Mouse (Mus musculus) liver, adult 2 months (tissue): ENCODE data around the gene D10Jhu81e. TPM values are rescaled to one million over a fixed set of nuclear protein-coding genes. Genes with fewer than 3 reads are reported as not detected.
A peak's percentile ranks its signal among the peaks of the same experiment; 100 is the strongest.
"Not testable (repeated sequence)": the region's sequence is repeated elsewhere in the genome, so short reads cannot be mapped to it uniquely, and the experiment has no call there.

Experiments used
- DNase-seq: peaks from one replicate; pipeline ENCODE4 v3.0.0-alpha.2; 2011; ENCODE audit warnings: low read depth, low spot score; ENCODE audit errors: extremely low read depth
- H3K27ac ChIP-seq: fragments of 200-500 bp; replicated peaks from 2 replicates; pipeline ENCODE4 v1.5.1; 2012; ENCODE audit warnings: low read depth, mild to moderate bottlenecking, control low read depth, inconsistent platforms, low read length; ENCODE audit not compliant: insufficient read depth
- H3K27me3 ChIP-seq: fragments of 200-500 bp; 2 replicates; pipeline ENCODE4 v1.6.1; 2012; ENCODE audit warnings: mild to moderate bottlenecking, moderate library complexity, low read length, inconsistent platforms; ENCODE audit not compliant: control insufficient read depth, insufficient read depth
- H3K36me3 ChIP-seq: fragments of 200-500 bp; 2 replicates; pipeline ENCODE4 v1.6.1; 2012; ENCODE audit warnings: low read length, inconsistent platforms; ENCODE audit not compliant: control insufficient read depth, insufficient read depth
- H3K4me1 ChIP-seq: fragments of 200-500 bp; 2 replicates; pipeline ENCODE4 v1.6.1; 2011; ENCODE audit warnings: low read length; ENCODE audit not compliant: control insufficient read depth, insufficient read depth
- H3K4me3 ChIP-seq: fragments of 200-500 bp; 2 replicates; pipeline ENCODE4 v1.5.1; 2011; ENCODE audit warnings: low read depth, mild to moderate bottlenecking, control low read depth, low read length, moderate library complexity; ENCODE audit not compliant: insufficient read depth
- H3K79me2 ChIP-seq: fragments of 200-500 bp; 2 replicates; pipeline ENCODE4 v1.6.1; 2012; ENCODE audit warnings: inconsistent platforms, mild to moderate bottlenecking, low read length, moderate library complexity; ENCODE audit not compliant: control insufficient read depth, insufficient read depth
- H3K9ac ChIP-seq: fragments of 200-500 bp; 2 replicates; pipeline ENCODE4 v1.6.1; 2012; ENCODE audit warnings: low read depth, mild to moderate bottlenecking, control low read depth, inconsistent platforms, low read length
- CTCF ChIP-seq: fragments of 200-500 bp; IDR thresholded peaks from 2 replicates; pipeline ENCODE4 v1.5.1; 2011; ENCODE audit warnings: low read depth, low read length, control low read depth
- POLR2A ChIP-seq: fragments of 200-500 bp; IDR thresholded peaks from 2 replicates; pipeline ENCODE4 v1.6.1; 2011; ENCODE audit warnings: low read length, control low read depth; ENCODE audit not compliant: insufficient read depth; ENCODE audit errors: extremely low read depth
- WGBS: fragments of 180-500 bp; shearing (Covaris S2); methylation state at CpG from one replicate; pipeline ENCODE4 v1.1.7; 2018; 5-methylcytosine and 5-hydroxymethylcytosine counted together
- polyA plus RNA-seq: library from polyadenylated mRNA; depleted of rRNA; stranded (reverse); fragments of >200 nt; gene quantifications from 2 replicates; pipeline ENCODE4 v1.2.3, GENCODE M21; 2012
- total RNA-seq: library from RNA; depleted of rRNA; stranded (reverse); fragments of >200 nt; gene quantifications from 2 replicates; pipeline ENCODE4 v1.2.3, GENCODE M21; 2014

The D10Jhu81e gene
- total and polyA plus RNA-seq, 2 experiments: 143 to 274 TPM

- peaks cover 20% of the 10 kb centered on the region; the same call in 1 of the 2 replicates for H3K36me3 ChIP-seq
- H3K27ac ChIP-seq: no peak overlapping the region
- no peak for TF ChIP-seq POLR2A
- no peak for TF ChIP-seq CTCF
- no peaks in the 10 kb centered on the region for H3K27me3 ChIP-seq
- H3K4me1 ChIP-seq: peaks cover 3% of the 10 kb centered on the region
- 87% methylated on average over 4 of the region's 4 CpGs for WGBS
- H3K4me3 ChIP-seq: no peak overlapping the region
- no peak for DNase-seq
- no peak overlapping the region for H3K9ac ChIP-seq
- no peaks in the 10 kb centered on the region for H3K79me2 ChIP-seq
These were observed 31.6 kb upstream of the D10Jhu81e start for GRCm38 (mm10) chr10:78201182-78201581.

GRCm38 (mm10) chr10:78192933-78193332, 23.4 kb upstream of the D10Jhu81e start:
- H3K27ac ChIP-seq: no peak overlapping the region
- no peaks in the 10 kb centered on the region for H3K27me3 ChIP-seq
- DNase-seq: no peak
- WGBS: 88% methylated on average over 5 of the region's 5 CpGs
- H3K36me3 ChIP-seq: peaks cover 35% of the 10 kb centered on the region
- H3K79me2 ChIP-seq: no peaks in the 10 kb centered on the region
- H3K4me3 ChIP-seq: no peak overlapping the region
- H3K4me1 ChIP-seq: peaks cover 2% of the 10 kb centered on the region
- no peak overlapping the region for H3K9ac ChIP-seq
- TF ChIP-seq POLR2A: no peak
- no peak for TF ChIP-seq CTCF

- WGBS: 94% methylated on average over 4 of the region's 4 CpGs
- H3K4me1 ChIP-seq: peaks cover 13% of the 10 kb centered on the region
- H3K27ac ChIP-seq, H3K79me2 ChIP-seq, H3K9ac ChIP-seq, DNase-seq, H3K36me3 ChIP-seq, H3K4me3 ChIP-seq, H3K27me3 ChIP-seq: not testable (repeated sequence)
These were observed 16.5 kb upstream of the D10Jhu81e start for GRCm38 (mm10) chr10:78186076-78186475.

GRCm38 (mm10) chr10:78185381-78185725, 15.8 kb upstream of the D10Jhu81e start:
- H3K79me2 ChIP-seq: no peaks in the 10 kb centered on the region
- TF ChIP-seq CTCF (no peak), POLR2A (no peak)
- H3K4me1 ChIP-seq: peaks cover 13% of the 10 kb centered on the region
- no peak for DNase-seq
- peak overlapping the region; percentile 6 for H3K4me3 ChIP-seq
- H3K36me3 ChIP-seq: 0 out of 2 replicates have a peak, but pooled peaks cover 4% of the 10 kb centered on the region
- WGBS: 13% methylated on average over 9 of the region's 9 CpGs
- H3K27ac ChIP-seq: peak overlapping the region; percentile 19
- no peaks in the 10 kb centered on the region for H3K27me3 ChIP-seq
- H3K9ac ChIP-seq: no peak overlapping the region; the same call in 1 of the 2 replicates

- DNase-seq: peak; percentile 84
These were observed 15.2 kb upstream of the D10Jhu81e start, which contains the start of gene Pwp2 for GRCm38 (mm10) chr10:78184531-78185380. Gene Pwp2 (minus strand): TSS chr10:78185149.

GRCm38 (mm10) chr10:78183577-78183976, 14.0 kb upstream of the D10Jhu81e start:
- 61% methylated on average over 3 of the region's 3 CpGs for WGBS
- H3K36me3 ChIP-seq: peaks cover 5% of the 10 kb centered on the region; the same call in 1 of the 2 replicates
- no peak overlapping the region for H3K4me3 ChIP-seq
- no peak for TF ChIP-seq POLR2A
- TF ChIP-seq CTCF: no peak
- peaks cover 13% of the 10 kb centered on the region for H3K4me1 ChIP-seq
- H3K79me2 ChIP-seq: no peaks in the 10 kb centered on the region
- DNase-seq: no peak
- H3K9ac ChIP-seq: no peak overlapping the region
- H3K27me3 ChIP-seq: no peaks in the 10 kb centered on the region
- H3K27ac ChIP-seq: no peak overlapping the region

More at GRCm38 (mm10) chr10:78184531-78185380, 15.2 kb upstream of the D10Jhu81e start, which contains the start of gene Pwp2:
- Histone ChIP-seq H3K36me3 (peaks cover 5% of the 10 kb centered on the region; the same call in 1 of the 2 replicates), H3K9ac (peak within 1 kb of the TSS; percentile 65), H3K4me3 (peak within 1 kb of the TSS; percentile 87), H3K4me1 (peaks cover 13% of the 10 kb centered on the region), H3K27ac (peak within 1 kb of the TSS; percentile 19), H3K27me3 (no peaks in the 10 kb centered on the region), H3K79me2 (no peaks in the 10 kb centered on the region)
- WGBS: 2% methylated on average over 47 of the region's 47 CpGs
- 0 out of 2 replicates have a peak, but pooled peaks have one; percentile 3 for TF ChIP-seq CTCF
- peak; percentile 59 for TF ChIP-seq POLR2A
